Mouse (Mus musculus) Muller cell, postnatal 12 days (primary cell): ENCODE measurements at regions not wholly inside any gene's neighbourhood (a gene's known extent, or its start where the extent isn't known, plus 50 kb on each side); places are given as distances from the start of the nearest gene placed in this dataset.

Source experiments
- DNase-seq: peaks from one replicate; pipeline ENCODE4 v3.0.0-alpha.2; 2015; ENCODE audit errors: inconsistent ontology term

DNA sequence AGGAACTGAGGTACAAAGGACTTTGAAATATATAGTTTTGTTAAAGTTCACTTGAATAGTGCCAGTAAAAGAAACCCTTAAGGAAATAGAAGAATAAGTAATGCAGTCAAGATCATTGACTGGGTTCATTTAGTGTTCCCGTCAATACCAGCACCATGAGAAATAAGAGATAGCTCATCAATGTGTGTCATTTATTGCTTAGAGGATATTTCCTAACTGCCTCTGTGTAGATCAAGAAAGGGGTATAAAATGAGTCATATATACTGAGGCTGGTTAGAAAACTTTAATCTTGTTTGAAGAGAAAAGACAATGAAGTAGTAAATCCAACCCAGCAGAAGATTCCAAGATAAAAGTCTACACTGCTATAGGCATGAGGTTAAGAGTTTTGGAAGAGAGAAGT is 1119.3 kb upstream of the Ddx18 start:
- no peak for DNase-seq

DNA sequence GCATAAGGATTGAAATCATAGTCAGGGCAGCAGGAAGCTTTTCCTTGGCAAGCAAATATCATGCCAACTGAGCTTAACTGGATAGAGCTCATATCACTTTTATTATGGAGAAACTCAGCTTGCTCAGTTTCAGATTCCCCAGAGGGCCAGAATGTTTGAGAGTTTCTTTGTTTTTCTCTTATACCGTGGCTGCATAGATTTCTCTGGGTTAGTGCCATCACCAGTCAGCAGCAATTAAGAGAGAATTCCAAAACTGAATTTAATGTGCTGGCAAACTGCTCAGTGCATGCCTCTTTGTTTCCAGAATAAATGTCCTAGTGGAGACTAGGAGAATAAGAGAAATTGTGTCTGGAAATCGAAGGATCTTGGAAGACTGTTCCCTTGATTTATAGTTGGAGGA is 1100.3 kb upstream of the Ddx18 start:
- peak; percentile 26 for DNase-seq

- no peak for DNase-seq
Observed at GRCm38 (mm10) chr1:122667619-122668018, 1099.8 kb upstream of the Ddx18 start.
